ENCODE assay signal across 30 mouse cellular contexts in the genomic region with DNA sequence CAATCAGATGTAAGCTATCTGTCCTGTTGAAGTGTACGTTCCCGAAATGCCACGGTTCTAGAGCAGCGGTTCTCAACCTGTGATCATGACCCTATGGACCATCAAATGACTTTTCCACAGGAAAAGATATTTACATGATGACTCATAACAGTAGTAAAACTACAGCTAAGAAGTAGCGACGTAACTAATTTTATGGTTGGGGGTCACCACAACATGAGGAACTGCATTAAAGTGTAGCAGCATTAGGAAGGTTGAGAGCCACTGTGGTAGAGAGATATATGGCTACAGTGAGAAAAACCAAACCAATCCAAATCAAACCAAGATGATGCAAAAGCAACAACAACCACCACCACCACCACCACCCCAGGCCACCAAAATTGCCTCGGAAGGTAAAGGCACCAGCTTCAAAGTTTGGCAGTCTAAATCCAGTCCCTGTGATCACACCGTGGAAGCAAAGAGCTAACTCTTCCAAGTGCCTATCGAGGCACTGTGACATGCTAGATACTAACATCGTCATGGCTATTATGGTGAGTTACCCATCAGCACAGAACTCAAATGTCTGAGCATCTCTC.
"Had no signal": no experiment of that assay in that cellular context is flagged by ENCODE, and none has a peak within 500 bp of the region (broad histone marks: within the 10 kb centered on the region; RNA-seq: fewer than 3 reads in every experiment).

No protein-coding gene starts in this region.

- H3K27ac ChIP-seq: limb, embryonic 10.5 days; limb, embryonic 12.5 days; limb, embryonic 13.5 days; limb, embryonic 15.5 days; liver, embryonic 12.5 days; liver, embryonic 13.5 days; liver, embryonic 14.5 days; liver, embryonic 15.5 days; lung, embryonic 15.5 days; macrophage; midbrain, embryonic 10.5 days; midbrain, embryonic 12.5 days; midbrain, embryonic 13.5 days; midbrain, embryonic 15.5 days; neural tube, embryonic 12.5 days had no signal

- H3K27me3 ChIP-seq: limb, embryonic 15.5 days; liver, embryonic 12.5 days; liver, embryonic 13.5 days; liver, embryonic 15.5 days; lung, embryonic 15.5 days; midbrain, embryonic 12.5 days; midbrain, embryonic 15.5 days; neural tube, embryonic 12.5 days had no signal

- H3K4me3 ChIP-seq: limb, embryonic 10.5 days; limb, embryonic 12.5 days; limb, embryonic 13.5 days; limb, embryonic 15.5 days; liver, embryonic 12.5 days; liver, embryonic 13.5 days; liver, embryonic 15.5 days; lung, embryonic 15.5 days; megakaryocyte, embryonic 14.5 days; midbrain, embryonic 10.5 days; midbrain, embryonic 12.5 days; midbrain, embryonic 13.5 days; midbrain, embryonic 15.5 days; myocyte; neural tube, embryonic 12.5 days had no signal

- H3K36me3 ChIP-seq: limb, embryonic 10.5 days; limb, embryonic 12.5 days; limb, embryonic 13.5 days; limb, embryonic 15.5 days; liver, embryonic 12.5 days; liver, embryonic 13.5 days; liver, embryonic 15.5 days; lung, embryonic 15.5 days; midbrain, embryonic 10.5 days; midbrain, embryonic 12.5 days; midbrain, embryonic 13.5 days; midbrain, embryonic 15.5 days; neural tube, embryonic 12.5 days had no signal

- DNase-seq: left cerebral cortex, postnatal 4 days; liver; liver, embryonic 13.5 days; liver, postnatal 0 days; lung, adult 18-20 months; lung, adult 2 months; lung, embryonic 14.5 days; lung, postnatal 10 days; lung, postnatal 14 days; lung, postnatal 36 days; lung, postnatal 4 days; midbrain, embryonic 14.5 days had no signal

- H3K9ac ChIP-seq: limb, embryonic 12.5 days; limb, embryonic 13.5 days; limb, embryonic 15.5 days; liver, embryonic 12.5 days; liver, embryonic 13.5 days; liver, embryonic 14.5 days; liver, embryonic 15.5 days; liver, postnatal 0 days; lung, embryonic 14.5 days; lung, embryonic 15.5 days; midbrain, embryonic 12.5 days; midbrain, embryonic 13.5 days; midbrain, embryonic 15.5 days; neural tube, embryonic 12.5 days had no signal

- H3K4me2 ChIP-seq: limb, embryonic 12.5 days; limb, embryonic 13.5 days; limb, embryonic 15.5 days; liver, embryonic 11.5 days; liver, embryonic 12.5 days; liver, embryonic 13.5 days; liver, embryonic 15.5 days; lung, embryonic 14.5 days; lung, embryonic 15.5 days; midbrain, embryonic 11.5 days; midbrain, embryonic 12.5 days; midbrain, embryonic 13.5 days; midbrain, embryonic 15.5 days; neural tube, embryonic 12.5 days had no signal

- H3K4me1 ChIP-seq: limb, embryonic 10.5 days; limb, embryonic 12.5 days; limb, embryonic 13.5 days; limb, embryonic 15.5 days; liver, embryonic 12.5 days; liver, embryonic 13.5 days; liver, embryonic 15.5 days; lung, embryonic 15.5 days; megakaryocyte, embryonic 14.5 days; midbrain, embryonic 10.5 days; midbrain, embryonic 12.5 days; midbrain, embryonic 13.5 days; midbrain, embryonic 15.5 days; neural tube, embryonic 12.5 days had no signal

- H3K9me3 ChIP-seq: limb, embryonic 10.5 days; limb, embryonic 12.5 days; limb, embryonic 13.5 days; limb, embryonic 15.5 days; liver, embryonic 12.5 days; liver, embryonic 13.5 days; liver, embryonic 15.5 days; lung, embryonic 15.5 days; megakaryocyte, embryonic 14.5 days; midbrain, embryonic 10.5 days; midbrain, embryonic 12.5 days; midbrain, embryonic 13.5 days; midbrain, embryonic 15.5 days; neural tube, embryonic 12.5 days had no signal
